18 mouse cellular contexts compared by ENCODE assay signal in genomic region chr16:34235086-34235485, GRCm38 (mm10).
A peak's percentile ranks its signal among the peaks of the same experiment; 100 is the strongest.
DNase-seq lines count a peak whose midpoint lies in the region; ATAC-seq and TF ChIP-seq lines count a peak whose summit lies in the region.
"Had no signal": no experiment of that assay in that cellular context is flagged by ENCODE, and none has a peak within 500 bp of the region (broad histone marks: within the 10 kb centered on the region; RNA-seq: fewer than 3 reads in every experiment).

No protein-coding gene starts in this region.

- 60% methylated on average over 11 of the region's 11 CpGs for WGBS in kidney, embryonic 16.5 days

- H3K27me3 ChIP-seq in kidney, embryonic 16.5 days (ENCODE audit: insufficient read depth, low read length) = no peaks in the 10 kb centered on the region
- H3K27me3 ChIP-seq: intestine, embryonic 15.5 days; lung, embryonic 15.5 days had no signal

- in situ Hi-C loops in ES-E14 (cut with MboI; ENCODE audit: low sequenced_read_pairs in 2 of 2, unreplicated experiment in 2 of 2) = no loop called here

- no peak overlapping the region for H3K9ac ChIP-seq in kidney, embryonic 16.5 days (replicated peaks; ENCODE audit: low read length)
- H3K9ac ChIP-seq in ES-E14 (ENCODE audit: insufficient read depth, low read depth, low read length, poor library complexity, severe bottlenecking) = no peak overlapping the region
- H3K9ac ChIP-seq: intestine, embryonic 15.5 days; liver, embryonic 14.5 days; lung, embryonic 15.5 days had no signal

- no peaks in the 10 kb centered on the region for H3K9me3 ChIP-seq in kidney, embryonic 16.5 days (ENCODE audit: low read length)
- no peaks in the 10 kb centered on the region for H3K9me3 ChIP-seq in ES-E14 (ENCODE audit: control insufficient read depth, insufficient read depth, low read depth, low read length)
- H3K9me3 ChIP-seq: heart, embryonic 10.5 days; intestine, embryonic 15.5 days; lung, embryonic 15.5 days had no signal

- no peak overlapping the region for H3K4me2 ChIP-seq in kidney, embryonic 16.5 days (replicated peaks; ENCODE audit: low read depth, low read length)
- H3K4me2 ChIP-seq: intestine, embryonic 15.5 days; lung, embryonic 15.5 days had no signal

- ATAC-seq in kidney, embryonic 16.5 days (ENCODE audit: low FRiP score, low TSS enrichment) = no peak
- ATAC-seq: hindbrain, embryonic 16.5 days; intestine, embryonic 15.5 days had no signal

- peak; percentile 10 to 13 for DNase-seq in cerebellum, adult 18-20 months
- no peak for DNase-seq in cerebellum, postnatal 14 days
- DNase-seq in kidney, adult 18-20 months = peak; percentile 18
- DNase-seq in ES-E14 (ENCODE audit: low read depth, low spot score) (no peak), adipocyte (ENCODE audit: low spot score) (no peak)
- peak; percentile 25 for DNase-seq in kidney, postnatal 10 days
- no peak for DNase-seq in adrenal gland, adult (ENCODE audit: inconsistent age in 2 of 2, low spot score in 1 of 2)
- DNase-seq: adrenal gland, adult 2 months; cerebellum, adult 11 months; gastrocnemius, adult 2 months; lung, postnatal 4 days; midbrain, embryonic 14.5 days had no signal

- H3K4me3 ChIP-seq in kidney, embryonic 16.5 days (ENCODE audit: low read length) = no peak overlapping the region
- no peak overlapping the region for H3K4me3 ChIP-seq in ES-E14 (ENCODE audit: insufficient read depth in 1 of 2, low read depth in 1 of 2, low read length in 2 of 2, poor library complexity in 1 of 2, severe bottlenecking in 1 of 2)
- H3K4me3 ChIP-seq: gastrocnemius, adult 2 months; heart, embryonic 10.5 days; intestine, embryonic 15.5 days; lung, embryonic 15.5 days had no signal

- H3K27ac ChIP-seq in kidney, embryonic 16.5 days (ENCODE audit: low read length) = no peak overlapping the region
- H3K27ac ChIP-seq in ES-E14 (ENCODE audit: insufficient read depth, low read depth, low read length, poor library complexity, severe bottlenecking) = no peak overlapping the region
- H3K27ac ChIP-seq: heart, embryonic 10.5 days; intestine, embryonic 15.5 days; liver, embryonic 14.5 days; lung, embryonic 15.5 days had no signal

- H3K36me3 ChIP-seq in kidney, embryonic 16.5 days (ENCODE audit: insufficient read depth, low read length) = no peaks in the 10 kb centered on the region
- H3K36me3 ChIP-seq in ES-E14 (ENCODE audit: control insufficient read depth, insufficient read depth, low read length, poor library complexity, severe bottlenecking) = no peaks in the 10 kb centered on the region
- H3K36me3 ChIP-seq: lung, embryonic 15.5 days had no signal

- H3K4me1 ChIP-seq in kidney, embryonic 16.5 days (ENCODE audit: insufficient read depth, low read length) = no peaks in the 10 kb centered on the region
- H3K4me1 ChIP-seq in ES-E14 (ENCODE audit: control insufficient read depth in 2 of 2, insufficient read depth in 2 of 2, low read length in 2 of 2, poor library complexity in 1 of 2) = no peaks in the 10 kb centered on the region
- H3K4me1 ChIP-seq: intestine, embryonic 15.5 days; lung, embryonic 15.5 days had no signal

TF ChIP-seq in ES-E14, 5 proteins besides CTCF, POLR2A, EP300 and RAD21:
- no peak for TF ChIP-seq CHD2 (IDR thresholded peaks at IDR 0.05; ENCODE audit: low read depth, low read length)
- TF ChIP-seq ZNF384 (IDR thresholded peaks at IDR 0.05; ENCODE audit: low read depth, low read length) = peak; percentile 61; the same call in 1 of the 2 replicates

Comparison
In these comparisons a context has a peak if more than half of its experiments do, and no peak if none do; other contexts are left out.
1. DNase-seq: peak in cerebellum, adult 18-20 months (2 of 2), kidney, adult 18-20 months (single experiment) and kidney, postnatal 10 days (single experiment); none in cerebellum, postnatal 14 days (0 of 2), ES-E14 (single experiment), adipocyte (single experiment) and adrenal gland, adult (0 of 2).